Mouse (Mus musculus) brain, adult 2 months (tissue): Measurements from ENCODE around the gene Tspan31.
A peak's percentile ranks its signal among the peaks of the same experiment; 100 is the strongest.

Source experiments
- DNase-seq: peaks from one replicate; pipeline ENCODE4 v3.0.0; 2011; ENCODE audit warnings: low read depth, low spot score

The Tspan31 gene

DNA sequence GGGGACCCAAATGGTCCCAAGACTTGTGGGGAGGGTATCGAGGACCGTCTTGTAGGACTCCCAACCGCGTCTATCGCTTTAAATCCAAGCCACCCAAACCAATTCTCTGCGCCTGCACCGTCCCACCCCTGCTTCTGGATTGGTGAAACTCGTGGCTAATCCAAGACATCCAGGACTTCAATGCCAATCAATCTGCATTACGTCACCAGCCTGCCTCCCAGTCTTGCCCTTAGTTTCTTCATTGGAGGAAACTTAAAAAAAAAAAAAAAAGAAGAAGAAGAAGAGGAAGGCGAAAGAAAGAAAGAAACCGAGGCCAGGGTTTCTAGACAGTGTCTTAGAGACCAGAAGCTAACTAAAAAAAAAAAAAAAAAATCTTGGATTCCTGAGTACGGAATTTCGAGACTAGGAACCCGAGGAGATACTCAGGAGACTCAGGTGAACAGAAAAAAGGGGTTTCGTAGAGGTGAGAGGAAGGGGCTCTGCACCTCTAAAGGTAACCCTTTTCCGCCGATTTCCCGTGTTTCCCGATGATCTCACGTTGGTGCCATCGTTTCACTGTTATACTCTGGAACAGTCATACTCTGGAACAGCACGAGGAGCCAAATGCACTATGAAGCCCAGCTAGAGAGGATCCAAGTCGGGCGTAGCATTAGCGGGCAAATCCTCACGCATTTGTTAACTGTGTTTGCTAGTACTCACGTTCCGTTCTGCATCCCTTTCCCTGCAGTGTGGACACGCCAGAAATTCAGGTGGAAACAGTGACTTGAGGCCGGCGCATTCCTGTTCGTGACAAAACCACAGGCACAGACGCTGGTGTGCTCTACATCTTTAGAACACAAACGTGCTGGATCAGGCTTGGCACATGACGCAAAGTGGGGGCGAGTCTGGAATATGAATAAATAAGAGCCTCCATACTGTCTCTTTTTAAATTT is at the start of gene Tspan31:
TSS of gene Tspan31 (minus strand) at position 75 of the 932 bp plus-strand sequence.
- peak; percentile 100 for DNase-seq

DNA sequence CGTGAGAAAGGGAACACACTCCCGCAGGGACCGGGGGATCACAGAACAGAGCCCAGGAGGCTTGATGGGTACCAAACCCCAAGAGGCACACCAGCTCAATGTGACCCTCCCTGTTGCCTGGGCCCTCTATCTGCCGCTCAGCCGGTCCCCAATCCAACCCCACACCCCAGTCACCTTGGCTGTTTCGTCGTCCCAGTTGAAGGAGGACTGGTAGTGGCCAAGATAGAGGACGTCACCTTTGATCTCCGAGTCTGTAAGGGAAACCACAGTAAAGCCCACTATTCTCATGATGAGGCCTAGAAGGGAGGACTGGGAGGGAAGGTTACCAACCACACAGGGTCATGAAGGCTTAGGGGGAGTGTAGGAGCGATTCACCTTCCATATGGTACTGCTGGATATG is 49.2 kb upstream of the Tspan31 start:
- no peak for DNase-seq

DNA sequence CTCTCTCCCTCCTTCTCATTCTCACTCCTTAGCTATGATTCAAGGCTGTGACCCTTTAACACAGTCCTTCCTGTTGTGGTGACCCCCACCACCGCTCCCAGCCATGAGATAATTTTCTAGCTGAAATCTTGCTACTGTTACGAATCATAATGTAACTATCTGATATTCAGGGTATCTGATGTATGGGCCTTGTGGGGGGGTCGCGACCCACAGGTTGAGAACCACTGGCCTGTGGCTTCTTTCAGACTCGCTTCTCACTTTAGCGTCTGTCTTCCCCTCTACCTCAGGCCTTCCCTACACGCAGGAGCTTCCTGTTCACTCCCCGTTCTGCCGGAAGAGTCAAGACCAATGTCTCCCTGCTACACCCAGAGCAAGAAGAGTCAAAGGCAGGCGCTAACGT is 48.4 kb upstream of the Tspan31 start:
- no peak for DNase-seq

GRCm38 (mm10) chr10:127115068-127115467 is 45.0 kb upstream of the Tspan31 start:
- no peak for DNase-seq

DNA sequence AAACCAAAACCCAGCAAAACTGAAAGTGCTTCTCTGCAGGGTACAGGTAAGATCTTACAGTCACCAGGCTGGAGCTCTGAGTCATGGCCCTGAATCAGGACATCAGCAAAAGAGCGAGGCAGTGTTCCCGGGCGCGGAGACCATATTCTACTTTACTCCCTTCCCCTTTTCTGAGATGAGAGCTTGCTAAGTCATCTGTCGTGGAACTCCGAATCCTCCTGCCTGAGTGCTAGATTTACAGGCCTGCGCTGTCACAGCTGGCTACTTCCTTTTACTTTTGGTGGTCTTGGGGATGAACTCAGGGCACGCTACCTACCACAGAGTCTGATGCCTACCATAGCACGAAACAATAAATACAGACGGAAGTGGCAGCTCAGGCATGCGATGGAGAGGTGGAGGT is 44.3 kb upstream of the Tspan31 start:
- no peak for DNase-seq

DNA sequence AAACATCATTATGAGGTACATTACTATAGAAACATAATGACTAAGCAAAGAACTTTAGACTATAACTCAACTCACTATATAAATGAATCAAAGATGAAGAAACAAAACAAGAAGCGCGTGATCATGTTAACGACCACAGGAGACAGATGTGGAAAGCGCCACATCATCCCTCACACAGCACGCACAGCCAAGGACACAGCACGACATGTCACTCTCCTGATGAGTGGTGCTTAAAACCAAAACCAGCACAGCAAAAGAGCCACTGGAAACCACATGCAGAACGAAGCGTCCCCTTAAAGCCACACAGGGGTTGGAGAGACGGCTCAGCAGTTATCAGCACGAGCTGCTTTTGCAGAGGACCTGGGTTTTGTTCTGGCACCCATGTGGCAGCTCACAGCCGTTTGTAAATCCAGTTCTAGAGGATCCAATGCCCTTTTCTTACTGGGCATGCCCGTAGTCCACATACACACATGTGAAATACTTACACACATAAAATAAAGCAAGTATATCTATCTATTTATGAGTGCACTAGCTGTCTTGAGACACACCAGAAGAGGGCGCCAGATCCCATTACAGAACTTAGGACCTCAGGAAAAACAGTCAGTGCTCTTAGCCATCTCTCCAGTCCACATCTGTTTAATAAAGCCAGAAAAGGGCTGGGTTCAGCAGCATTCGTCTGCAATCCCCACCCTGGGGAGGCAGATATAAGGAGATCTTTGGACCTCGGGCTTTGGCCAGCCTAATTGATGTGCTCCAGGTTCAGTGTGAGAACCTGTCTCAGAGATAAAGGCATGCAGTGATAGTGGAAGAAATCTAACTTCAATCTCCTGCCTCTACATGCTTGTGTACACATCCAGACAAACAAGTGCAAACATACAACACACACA is 41.2 kb upstream of the Tspan31 start:
- DNase-seq: no peak

DNA sequence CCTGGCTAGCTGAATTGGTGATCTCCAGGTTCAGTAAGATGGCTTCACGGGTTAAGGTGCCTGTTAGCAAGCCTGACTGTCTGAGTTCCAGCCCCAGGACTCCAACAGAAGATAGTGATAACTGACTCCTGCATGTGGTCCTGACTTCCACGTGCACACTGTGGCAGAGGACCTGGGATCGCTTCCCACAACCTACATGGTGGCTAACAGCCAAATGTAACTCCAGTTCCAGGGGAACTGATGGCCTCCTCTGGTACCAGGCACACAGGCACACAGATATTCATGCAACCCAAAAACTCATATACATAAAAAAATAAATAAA is 38.2 kb upstream of the Tspan31 start:
- DNase-seq: no peak

- no peak for DNase-seq
Observed at GRCm38 (mm10) chr10:127107563-127108261, 37.6 kb upstream of the Tspan31 start.

DNA sequence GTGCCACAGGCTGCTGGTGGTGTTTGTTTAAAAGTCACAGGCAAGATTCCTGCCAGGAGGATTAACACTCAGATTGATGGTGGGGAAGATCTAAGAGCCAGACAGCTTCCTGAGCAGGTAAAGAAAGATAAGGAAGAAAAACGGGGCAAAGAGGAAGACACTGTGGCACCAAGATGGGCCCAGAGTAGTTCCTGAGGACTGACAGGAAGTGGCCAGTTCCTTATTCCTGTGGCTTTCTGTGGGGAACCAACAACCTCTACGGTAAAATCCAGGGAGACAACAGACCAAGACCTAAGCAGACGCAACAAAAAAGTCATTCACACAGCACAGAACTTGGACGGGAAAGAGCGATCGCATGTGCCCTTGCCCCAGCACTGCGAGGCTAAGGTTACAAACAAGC is 33.6 kb upstream of the Tspan31 start:
- DNase-seq: no peak

GRCm38 (mm10) chr10:127101151-127101550 is 31.1 kb upstream of the Tspan31 start:
- DNase-seq: no peak

- DNase-seq: no peak
Observed at GRCm38 (mm10) chr10:127100414-127100813, 30.4 kb upstream of the Tspan31 start.

DNA sequence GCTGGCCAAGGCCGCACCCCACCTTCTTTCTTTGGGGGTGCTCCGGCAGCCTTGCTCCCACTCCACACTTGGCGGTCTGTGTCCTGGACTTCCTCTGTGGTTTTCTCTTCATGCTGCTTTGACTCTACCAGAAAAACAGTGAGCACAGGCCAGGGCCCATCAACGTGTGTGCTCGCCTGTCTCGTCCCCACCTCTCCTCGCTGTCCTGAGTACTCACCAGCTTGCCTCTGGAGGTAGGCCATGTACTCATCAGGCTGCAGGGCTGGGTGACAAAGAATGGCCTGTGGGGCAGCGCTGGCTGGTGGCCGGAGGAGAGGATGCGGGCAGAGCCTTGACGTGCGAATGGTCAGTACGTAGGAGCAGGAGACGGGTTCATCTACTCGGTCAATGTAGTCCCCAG is 29.8 kb upstream of the Tspan31 start:
- no peak for DNase-seq

- DNase-seq: no peak
Observed at GRCm38 (mm10) chr10:127099191-127099590, 29.1 kb upstream of the Tspan31 start.

DNA sequence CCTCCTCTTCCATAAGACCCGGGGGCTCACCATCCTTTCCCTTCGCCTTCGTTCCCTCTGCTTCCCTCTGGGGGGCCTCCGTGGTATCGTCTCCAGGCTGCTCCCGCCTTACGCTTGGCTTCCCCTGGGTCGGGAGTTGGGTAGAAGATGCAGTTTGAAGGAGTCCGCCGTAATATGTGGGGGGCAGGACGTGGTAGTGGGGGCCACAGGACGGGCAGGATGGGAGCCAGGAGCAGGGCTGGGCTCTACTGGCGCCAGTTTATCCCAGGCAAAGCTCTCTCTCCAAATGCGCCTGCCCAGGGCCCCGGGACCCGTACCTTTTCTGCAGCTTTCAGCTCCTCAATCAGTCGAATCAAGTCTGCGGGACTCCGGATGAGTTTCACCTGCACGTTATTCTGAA is 28.4 kb upstream of the Tspan31 start:
- no peak for DNase-seq

GRCm38 (mm10) chr10:127094382-127094802 is 24.3 kb upstream of the Tspan31 start:
- DNase-seq: peak; percentile 80

DNA sequence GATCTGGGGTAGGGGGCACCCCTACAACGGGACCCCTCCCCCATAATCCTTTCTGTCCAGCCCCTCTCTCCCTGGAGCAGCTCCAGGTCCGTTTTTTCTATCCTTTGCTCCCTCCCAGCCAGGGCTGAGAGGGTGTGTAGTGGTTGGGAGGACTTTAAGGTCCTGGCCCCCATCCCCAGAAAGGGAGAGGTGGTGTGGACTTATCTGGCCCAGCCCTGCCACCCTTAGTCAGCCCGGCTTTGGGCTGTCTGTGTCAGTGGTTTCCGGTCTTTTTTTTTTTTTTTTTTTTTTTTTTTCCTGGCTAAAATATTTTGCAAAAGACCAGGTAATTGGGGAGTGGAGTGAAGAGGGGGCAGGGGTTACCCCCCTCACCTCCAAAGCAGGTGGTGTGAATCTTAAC is 22.7 kb upstream of the Tspan31 start:
- no peak for DNase-seq

- DNase-seq: peak; percentile 63
Observed at GRCm38 (mm10) chr10:127091507-127092396, 21.7 kb upstream of the Tspan31 start.

- peak; percentile 76 for DNase-seq
Observed at GRCm38 (mm10) chr10:127090560-127091411, 20.7 kb upstream of the Tspan31 start.

- DNase-seq: no peak
Observed at GRCm38 (mm10) chr10:127085633-127086032, 15.6 kb upstream of the Tspan31 start.

- no peak for DNase-seq
Observed at GRCm38 (mm10) chr10:127085052-127085451, 15.0 kb upstream of the Tspan31 start.
